Mouse (Mus musculus) heart, adult 9 months (tissue): Measurements from ENCODE around the gene Kcna6.

Experiments used
- DNase-seq, 2 experiments: peaks; one replicate each; pipeline ENCODE4 v3.0.0; 2022; ENCODE audit warnings: low spot score in 2 of 2

Gene Kcna6

GRCm38 (mm10) chr6:126740211-126741142 is at the start of gene Kcna6:
Kcna6 (minus strand) TSS chr6:126740674.
- DNase-seq = no peak

- DNase-seq = no peak
Observed at GRCm38 (mm10) chr6:126788863-126789262, 48.4 kb upstream of the Kcna6 start.

GRCm38 (mm10) chr6:126784206-126784605 is 43.7 kb upstream of the Kcna6 start:
- DNase-seq = no peak

- no peak for DNase-seq
Observed at GRCm38 (mm10) chr6:126783651-126784066, 43.2 kb upstream of the Kcna6 start.

GRCm38 (mm10) chr6:126783056-126783455 is 42.6 kb upstream of the Kcna6 start:
- DNase-seq = no peak

GRCm38 (mm10) chr6:126777889-126778288 is 37.4 kb upstream of the Kcna6 start:
- no peak for DNase-seq

GRCm38 (mm10) chr6:126773873-126774272 is 33.4 kb upstream of the Kcna6 start:
- DNase-seq = no peak

GRCm38 (mm10) chr6:126772326-126772725 is 31.9 kb upstream of the Kcna6 start:
- no peak for DNase-seq

- no peak for DNase-seq
Observed at GRCm38 (mm10) chr6:126770146-126770731, 29.8 kb upstream of the Kcna6 start.

GRCm38 (mm10) chr6:126768957-126769665 is 28.6 kb upstream of the Kcna6 start:
- DNase-seq = no peak

- no peak for DNase-seq
Observed at GRCm38 (mm10) chr6:126767610-126768532, 27.4 kb upstream of the Kcna6 start.

GRCm38 (mm10) chr6:126766552-126766951 is 26.1 kb upstream of the Kcna6 start:
- DNase-seq = no peak

- no peak for DNase-seq
Observed at GRCm38 (mm10) chr6:126764563-126765091, 24.2 kb upstream of the Kcna6 start.

GRCm38 (mm10) chr6:126761362-126761761 is 20.9 kb upstream of the Kcna6 start:
- no peak for DNase-seq

- DNase-seq = no peak
Observed at GRCm38 (mm10) chr6:126755729-126756411, 15.4 kb upstream of the Kcna6 start.

- no peak for DNase-seq
Observed at GRCm38 (mm10) chr6:126752520-126752919, 12.0 kb upstream of the Kcna6 start.

- DNase-seq = no peak
Observed at GRCm38 (mm10) chr6:126745888-126746287, 5.4 kb upstream of the Kcna6 start.

- no peak for DNase-seq
Observed at GRCm38 (mm10) chr6:126742610-126743009, 2.1 kb upstream of the Kcna6 start.

GRCm38 (mm10) chr6:126739326-126740210 is 906 bp downstream of the Kcna6 start:
- DNase-seq = no peak
